Mouse (Mus musculus) urinary bladder, postnatal 0 days (tissue): ENCODE data around the gene Tmem87a. TPM values are rescaled to one million over a fixed set of nuclear protein-coding genes. Genes with fewer than 3 reads are reported as not detected.

Source experiments
- polyA plus RNA-seq: library from polyadenylated mRNA; unstranded; fragments of >200 nt; fragmentation: Nextera tagmentation; extraction: Ambion mirVana; gene quantifications from 2 replicates; pipeline ENCODE4 v1.2.1, GENCODE M21; 2015

The Tmem87a gene
- 7.9 and 11.5 TPM in 2 replicates for polyA plus RNA-seq

GRCm38 (mm10) chr2:120403986-120404822, at the start of gene Tmem87a:
Gene Tmem87a (minus strand): TSS chr2:120404113.

GRCm38 (mm10) chr2:120403653-120403985, 294 bp downstream of the Tmem87a start, which contains the start of gene Ganc:
Gene Ganc (plus strand): TSS chr2:120403896.

GRCm38 (mm10) chr2:120352682-120353646, 50.9 kb downstream of the Tmem87a start, which contains the start of gene Vps39:
Gene Vps39 (minus strand): TSS chr2:120353137.

GRCm38 (mm10) chr2:120313976-120314375, 89.9 kb downstream of the Tmem87a start, which contains the start of gene Pla2g4f:
Gene Pla2g4f (minus strand): TSS chr2:120314165.

Other genes starting within 250 kb of the Tmem87a start
- gene Ehd4, start 249.5 kb downstream of the Tmem87a start, polyA plus RNA-seq: 131 and 142 TPM in 2 replicates
- 0.59 and 0.73 TPM in 2 replicates for gene Pla2g4e, start 158.8 kb downstream of the Tmem87a start, polyA plus RNA-seq
- not detected in 2 replicates for gene Pla2g4d, start 114.9 kb downstream of the Tmem87a start, polyA plus RNA-seq
- gene Pla2g4f, start 89.9 kb downstream of the Tmem87a start, polyA plus RNA-seq: 0.54 and 1.0 TPM in 2 replicates
- gene Vps39, start 51.0 kb downstream of the Tmem87a start, polyA plus RNA-seq: 9.1 and 9.6 TPM in 2 replicates
- 6.3 and 8.2 TPM in 2 replicates for gene Ganc, start 217 bp downstream of the Tmem87a start, polyA plus RNA-seq
- gene Capn3, start 51.9 kb upstream of the Tmem87a start, polyA plus RNA-seq: 0.66 and 0.93 TPM in 2 replicates
- 26.6 and 26.8 TPM in 2 replicates for gene Zfp106, start 159.7 kb upstream of the Tmem87a start, polyA plus RNA-seq
- 43.9 and 49.9 TPM in 2 replicates for gene Snap23, start 163.6 kb upstream of the Tmem87a start, polyA plus RNA-seq
- gene Haus2, start 205.3 kb upstream of the Tmem87a start, polyA plus RNA-seq: 15.0 and 15.2 TPM in 2 replicates
- 11.6 and 12.0 TPM in 2 replicates for gene Lrrc57, start 205.4 kb upstream of the Tmem87a start, polyA plus RNA-seq
- 2.4 and 2.8 TPM in 2 replicates for gene Stard9, start 225.0 kb upstream of the Tmem87a start, polyA plus RNA-seq